22 mouse cellular contexts compared by ENCODE assay signal in the genomic region with DNA sequence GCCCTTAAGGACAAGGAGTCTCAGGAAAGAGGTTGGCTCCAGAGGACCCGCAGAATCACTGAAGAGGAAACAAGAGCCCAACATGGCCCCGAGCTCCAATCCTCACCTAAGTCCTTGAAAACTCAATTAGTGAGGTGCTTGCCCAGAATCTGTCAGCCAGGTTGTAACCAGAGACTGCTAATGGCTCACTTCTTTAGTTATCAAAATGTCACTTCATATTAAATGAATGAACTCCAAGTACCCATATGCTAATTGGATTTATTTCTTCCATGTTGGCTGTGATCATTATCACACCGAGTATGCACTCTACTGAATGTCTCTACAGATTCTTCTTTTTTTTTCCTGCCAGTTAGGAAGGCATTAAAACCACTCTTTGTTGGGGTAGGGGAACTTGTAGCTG. TPM values are rescaled to one million over a fixed set of nuclear protein-coding genes. Genes with fewer than 3 reads are reported as not detected.
A peak's percentile ranks its signal among the peaks of the same experiment; 100 is the strongest.
DNase-seq lines count a peak whose midpoint lies in the region; ATAC-seq and TF ChIP-seq lines count a peak whose summit lies in the region.
"Had no signal": no experiment of that assay in that cellular context is flagged by ENCODE, and none has a peak within 500 bp of the region (broad histone marks: within the 10 kb centered on the region; RNA-seq: fewer than 3 reads in every experiment).

No protein-coding gene starts in this region.

- H3K36me3 ChIP-seq in hindbrain, embryonic 16.5 days (ENCODE audit: control insufficient read depth, insufficient read depth, low read length), result no peaks in the 10 kb centered on the region
- H3K36me3 ChIP-seq in hindbrain, embryonic 11.5 days (ENCODE audit: control insufficient read depth, insufficient read depth, low read length), result no peaks in the 10 kb centered on the region
- H3K36me3 ChIP-seq: embryonic facial prominence, embryonic 15.5 days; intestine, embryonic 15.5 days; limb, embryonic 10.5 days; midbrain, embryonic 10.5 days had no signal

- H3K4me3 ChIP-seq in hindbrain, embryonic 16.5 days (ENCODE audit: low read length), result no peak overlapping the region
- H3K4me3 ChIP-seq in hindbrain, embryonic 11.5 days (ENCODE audit: low read depth, low read length), result no peak overlapping the region
- H3K4me3 ChIP-seq: embryonic facial prominence, embryonic 15.5 days; heart, adult 2 months; intestine, embryonic 15.5 days; limb, embryonic 10.5 days; midbrain, embryonic 10.5 days had no signal

- H3K27me3 ChIP-seq in hindbrain, embryonic 16.5 days (replicated peaks; ENCODE audit: control insufficient read depth, insufficient read depth, low read length), result no peaks in the 10 kb centered on the region
- H3K27me3 ChIP-seq in hindbrain, embryonic 11.5 days (ENCODE audit: control insufficient read depth, insufficient read depth, low read length), result no peaks in the 10 kb centered on the region
- H3K27me3 ChIP-seq: embryonic facial prominence, embryonic 15.5 days; intestine, embryonic 15.5 days had no signal

- no peak overlapping the region for H3K9ac ChIP-seq in hindbrain, embryonic 16.5 days (ENCODE audit: low read depth, low read length)
- H3K9ac ChIP-seq in hindbrain, embryonic 11.5 days (ENCODE audit: low read depth, low read length), result no peak overlapping the region
- H3K9ac ChIP-seq: embryonic facial prominence, embryonic 15.5 days; hindbrain, embryonic 14.5 days; intestine, embryonic 15.5 days had no signal

- no peak for TF ChIP-seq CTCF in brain, embryonic 14.5 days (IDR thresholded peaks at IDR 0.05; ENCODE audit: borderline replicate concordance, extremely low read depth, insufficient read depth, insufficient read length)

- no peak overlapping the region for H3K27ac ChIP-seq in hindbrain, embryonic 16.5 days (ENCODE audit: low read depth, low read length)
- no peak overlapping the region for H3K27ac ChIP-seq in hindbrain, embryonic 11.5 days (ENCODE audit: low read depth, low read length)
- H3K27ac ChIP-seq: embryonic facial prominence, embryonic 15.5 days; heart, adult 2 months; hindbrain, embryonic 14.5 days; intestine, embryonic 15.5 days; limb, embryonic 10.5 days; midbrain, embryonic 10.5 days had no signal

- no peak overlapping the region for H3K4me2 ChIP-seq in hindbrain, embryonic 16.5 days (ENCODE audit: low read length)
- H3K4me2 ChIP-seq in hindbrain, embryonic 11.5 days (replicated peaks; ENCODE audit: low read depth, low read length), result no peak overlapping the region
- H3K4me2 ChIP-seq: embryonic facial prominence, embryonic 15.5 days; hindbrain, embryonic 14.5 days; intestine, embryonic 15.5 days had no signal

- no peak for TF ChIP-seq POLR2A in brain, embryonic 14.5 days (IDR thresholded peaks at IDR 0.05; ENCODE audit: borderline replicate concordance, extremely low read depth, insufficient read depth, insufficient read length, poor library complexity, severe bottlenecking)

- DNase-seq in cerebellum, postnatal 10 days, result peak; percentile 23 to 29
- no peak for DNase-seq in hindbrain, embryonic 11.5 days (ENCODE audit: low spot score)
- peak; percentile 88 for DNase-seq in brain, embryonic 14.5 days (ENCODE audit: low read depth)
- DNase-seq in retina, embryonic 14.5 days (ENCODE audit: low spot score), result peak; percentile 34
- DNase-seq in ovary, postnatal 10 days (ENCODE audit: low spot score), result no peak
- DNase-seq: adrenal gland, postnatal 25 days; cerebellum, adult 11 months; cerebellum, adult 9-11 months; gastrocnemius, postnatal 14 days; heart, adult 2 months; kidney, adult 8-10 months; kidney, postnatal 10 days; liver; lung, postnatal 10 days; thymus, postnatal 25 days had no signal

- no peaks in the 10 kb centered on the region for H3K4me1 ChIP-seq in hindbrain, embryonic 16.5 days (ENCODE audit: control insufficient read depth, insufficient read depth, low read depth, low read length)
- H3K4me1 ChIP-seq in hindbrain, embryonic 11.5 days (replicated peaks; ENCODE audit: control insufficient read depth, insufficient read depth, low read length), result no peaks in the 10 kb centered on the region
- H3K4me1 ChIP-seq: embryonic facial prominence, embryonic 15.5 days; intestine, embryonic 15.5 days had no signal

- ATAC-seq in cerebellum, adult (ENCODE audit: insufficient number of reproducible peaks, low FRiP score, low TSS enrichment), result no peak
- peak; percentile 68; the same call in 1 of the 2 replicates for ATAC-seq in hindbrain, embryonic 16.5 days
- ATAC-seq in hindbrain, embryonic 11.5 days (ENCODE audit: low FRiP score), result no peak
- ATAC-seq: intestine, embryonic 15.5 days had no signal

- 74% methylated on average over 3 of the region's 3 CpGs for WGBS in hindbrain, embryonic 16.5 days
- WGBS in hindbrain, embryonic 11.5 days, result 86% methylated on average over 3 of the region's 3 CpGs

- no peaks in the 10 kb centered on the region for H3K9me3 ChIP-seq in hindbrain, embryonic 16.5 days (ENCODE audit: control insufficient read depth, low read length)
- H3K9me3 ChIP-seq in hindbrain, embryonic 11.5 days (ENCODE audit: control insufficient read depth, low read length), result no peaks in the 10 kb centered on the region
- H3K9me3 ChIP-seq: embryonic facial prominence, embryonic 15.5 days; intestine, embryonic 15.5 days; limb, embryonic 10.5 days; midbrain, embryonic 10.5 days had no signal

RNA-seq across cellular contexts. Expression of gene Fras1, which starts 47.8 kb away (rescaled TPM):
- polyA plus RNA-seq in hindbrain, embryonic 16.5 days (2015; fragmentation: Nextera tagmentation; extraction: Ambion mirVana), result 5.1 and 6.4 TPM in 2 replicates
- 9.1 and 20.0 TPM in 2 replicates for polyA plus RNA-seq in hindbrain, embryonic 11.5 days (2014; fragmentation: Nextera tagmentation; extraction: Ambion mirVana)
- 3.9 and 5.9 TPM in 2 replicates for polyA plus RNA-seq in brain, embryonic 14.5 days (2012; rRNA removed)

Comparison
In these comparisons a context has a peak if more than half of its experiments do, and no peak if none do; other contexts are left out.
1. DNase-seq: peak in cerebellum, postnatal 10 days (2 of 2), brain, embryonic 14.5 days (single experiment) and retina, embryonic 14.5 days (single experiment); none in hindbrain, embryonic 11.5 days (single experiment) and ovary, postnatal 10 days (single experiment).